Mouse (Mus musculus): ENCODE data around the gene Nr2c2ap. TPM values are rescaled to one million over a fixed set of nuclear protein-coding genes. Genes with fewer than 3 reads are reported as not detected.

Gene Nr2c2ap
- polyA plus RNA-seq, 1 experiment from 2014 or later, result 29.1 TPM

DNA sequence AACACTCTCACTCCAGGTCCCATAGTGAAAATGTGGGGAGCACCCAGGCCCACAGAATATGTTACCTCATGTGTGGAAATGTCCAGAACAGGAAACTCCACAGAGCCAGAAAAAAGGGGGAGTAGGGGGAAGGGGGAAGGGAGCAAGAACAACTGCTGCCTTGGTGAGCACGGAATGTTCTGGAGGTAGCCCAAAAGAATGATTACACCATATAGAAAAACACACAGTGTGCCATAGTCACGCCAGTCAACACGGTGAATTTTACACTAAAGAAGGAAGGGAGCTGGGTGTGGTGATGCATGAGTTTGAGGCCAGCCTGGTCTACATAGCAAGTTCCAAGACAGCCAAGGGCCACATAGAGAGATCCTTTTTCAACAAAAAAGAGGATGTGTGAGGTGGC lies 32.2 kb downstream of the Nr2c2ap start:
- Histone ChIP-seq H3K9me3 (ENCODE audit: control insufficient read depth, low read depth, low read length) (no peaks in the 10 kb centered on the region), H3K36me3 (ENCODE audit: control insufficient read depth, insufficient read depth, low read length) (no peaks in the 10 kb centered on the region), H3K27me3 (ENCODE audit: control insufficient read depth, insufficient read depth, low read length) (0 out of 2 replicates have a peak, but pooled peaks cover 4% of the 10 kb centered on the region), H3K4me3 (ENCODE audit: low read depth, low read length) (no peak overlapping the region), H3K4me1 (ENCODE audit: control insufficient read depth, insufficient read depth, low read length) (0 out of 2 replicates have a peak, but pooled peaks cover 3% of the 10 kb centered on the region), H3K4me2 (replicated peaks; ENCODE audit: low read depth, low read length) (no peak overlapping the region), H3K27ac (ENCODE audit: low read length) (no peak overlapping the region), H3K9ac (replicated peaks; ENCODE audit: low read depth, low read length) (no peak overlapping the region)
- WGBS, result 78% methylated on average over 3 of the region's 3 CpGs
- no peak for ATAC-seq (ENCODE audit: insufficient number of reproducible peaks, insufficient read depth, low FRiP score, low read depth)

DNA sequence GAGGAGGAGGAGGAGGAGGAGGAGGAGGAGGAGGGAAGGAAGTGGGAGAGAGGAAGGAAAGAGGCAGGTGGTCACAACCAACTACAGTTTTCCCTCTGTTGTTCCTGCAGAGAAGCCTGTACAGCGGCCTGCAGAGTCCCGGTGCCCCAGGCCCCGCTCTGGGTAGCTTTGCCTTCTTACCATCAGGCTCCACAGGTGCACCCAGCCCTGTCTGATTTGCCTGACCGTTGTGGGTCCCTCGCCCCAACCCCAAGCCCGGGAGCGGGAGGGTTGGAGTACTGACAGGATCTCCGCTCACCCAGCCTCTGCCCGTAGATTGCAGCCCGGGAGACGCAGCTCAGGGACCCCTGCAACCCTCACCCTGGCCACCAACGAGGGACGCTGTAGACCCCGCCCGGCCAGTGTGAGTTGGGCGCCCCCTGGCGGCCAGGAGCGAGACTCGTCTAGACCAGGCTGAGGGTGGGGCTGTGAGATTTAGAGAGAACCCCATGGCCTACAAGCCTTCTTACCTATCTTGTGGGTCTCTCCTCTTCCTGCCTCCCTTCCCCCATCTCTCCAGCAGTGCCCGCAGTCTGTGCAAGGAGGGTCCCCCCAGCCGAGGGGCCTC lies 35.5 kb downstream of the Nr2c2ap start:
- no peak overlapping the region for H3K9ac ChIP-seq (replicated peaks; ENCODE audit: low read depth, low read length)
- no peak overlapping the region for H3K27ac ChIP-seq (ENCODE audit: low read length)
- 2% methylated on average over 21 of the region's 21 CpGs for WGBS
- 0 out of 2 replicates have a peak, but pooled peaks cover 4% of the 10 kb centered on the region for H3K27me3 ChIP-seq (ENCODE audit: control insufficient read depth, insufficient read depth, low read length)
- H3K36me3 ChIP-seq (ENCODE audit: control insufficient read depth, insufficient read depth, low read length), result no peaks in the 10 kb centered on the region
- H3K4me3 ChIP-seq (ENCODE audit: low read depth, low read length), result peak overlapping the region; percentile 9; the same call in 1 of the 2 replicates
- H3K4me1 ChIP-seq (ENCODE audit: control insufficient read depth, insufficient read depth, low read length), result 0 out of 2 replicates have a peak, but pooled peaks cover 3% of the 10 kb centered on the region
- ATAC-seq (ENCODE audit: insufficient number of reproducible peaks, insufficient read depth, low FRiP score, low read depth), result peak; percentile 77; the same call in 1 of the 2 replicates
- H3K9me3 ChIP-seq (ENCODE audit: control insufficient read depth, low read depth, low read length), result no peaks in the 10 kb centered on the region
- peak overlapping the region; percentile 40 for H3K4me2 ChIP-seq (replicated peaks; ENCODE audit: low read depth, low read length)

DNA sequence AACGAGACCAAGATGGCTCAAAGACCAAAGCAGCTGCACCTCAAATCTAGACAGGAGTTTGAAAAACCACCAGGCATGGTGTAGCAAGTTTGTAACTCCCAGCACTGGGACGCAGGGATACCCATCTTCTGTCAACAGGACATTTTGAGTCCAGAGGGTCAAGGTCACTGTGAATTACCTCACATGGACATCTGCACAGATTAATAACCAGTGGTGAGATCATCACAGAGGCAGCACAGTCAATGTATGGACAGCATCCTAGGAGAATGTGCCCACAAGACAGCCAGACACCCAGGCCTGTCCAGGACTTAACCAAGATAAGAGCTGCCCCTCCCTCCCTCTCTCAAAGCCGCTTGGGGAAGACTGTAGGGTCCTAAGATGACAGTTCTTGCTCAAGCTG lies 39.0 kb downstream of the Nr2c2ap start:
- no peak for ATAC-seq (ENCODE audit: insufficient number of reproducible peaks, insufficient read depth, low FRiP score, low read depth)
- Histone ChIP-seq H3K36me3 (ENCODE audit: control insufficient read depth, insufficient read depth, low read length) (no peaks in the 10 kb centered on the region), H3K4me1 (ENCODE audit: control insufficient read depth, insufficient read depth, low read length) (peaks cover 10% of the 10 kb centered on the region), H3K4me3 (ENCODE audit: low read depth, low read length) (no peak overlapping the region), H3K4me2 (replicated peaks; ENCODE audit: low read depth, low read length) (no peak overlapping the region), H3K27me3 (ENCODE audit: control insufficient read depth, insufficient read depth, low read length) (0 out of 2 replicates have a peak, but pooled peaks cover 4% of the 10 kb centered on the region), H3K9ac (replicated peaks; ENCODE audit: low read depth, low read length) (no peak overlapping the region), H3K27ac (ENCODE audit: low read length) (no peak overlapping the region), H3K9me3 (ENCODE audit: control insufficient read depth, low read depth, low read length) (no peaks in the 10 kb centered on the region)
- 73% methylated on average over 3 of the region's 3 CpGs for WGBS

DNA sequence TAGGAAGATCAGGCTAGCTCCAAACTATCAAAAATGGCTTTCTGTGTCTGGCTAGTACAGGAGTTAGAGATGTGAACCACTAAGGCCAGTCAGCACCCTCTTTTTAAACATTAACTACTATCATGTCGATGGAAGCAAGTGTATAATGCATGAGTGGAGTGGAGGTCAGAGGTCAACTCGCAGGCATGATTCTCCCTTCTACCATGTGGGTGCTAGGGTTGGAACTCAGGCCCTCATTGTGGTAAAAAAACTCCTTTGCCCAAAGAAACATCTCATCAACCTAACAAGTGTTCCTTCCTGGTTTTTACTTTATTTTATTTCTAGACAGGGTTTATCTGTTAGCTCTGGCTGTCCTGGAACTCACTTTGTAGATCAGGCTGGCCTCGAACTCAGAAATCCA lies 39.6 kb downstream of the Nr2c2ap start:
- H3K9ac ChIP-seq (replicated peaks; ENCODE audit: low read depth, low read length), result no peak overlapping the region

DNA sequence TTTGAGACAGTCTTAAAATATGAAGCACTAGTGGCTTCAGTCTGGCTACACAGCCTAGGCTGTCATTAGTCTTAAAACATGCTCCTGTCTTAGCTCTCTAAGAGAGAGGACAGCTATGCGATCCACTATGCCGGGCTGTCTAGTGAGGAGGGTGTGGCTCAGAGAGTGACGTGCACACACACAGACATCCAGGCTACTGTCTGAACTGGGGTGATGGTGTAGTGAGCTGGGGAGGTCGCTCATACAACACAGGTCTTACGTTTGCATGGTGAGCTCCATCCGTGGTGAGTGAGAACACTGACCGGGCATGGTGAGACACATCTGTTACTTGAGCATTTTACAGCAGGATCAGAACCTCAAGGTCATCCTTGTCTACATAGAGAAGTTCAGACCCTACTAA lies 40.1 kb downstream of the Nr2c2ap start:
- Histone ChIP-seq H3K36me3 (ENCODE audit: control insufficient read depth, insufficient read depth, low read length) (no peaks in the 10 kb centered on the region), H3K4me1 (ENCODE audit: control insufficient read depth, insufficient read depth, low read length) (peaks cover 10% of the 10 kb centered on the region), H3K27me3 (ENCODE audit: control insufficient read depth, insufficient read depth, low read length) (no peaks in the 10 kb centered on the region), H3K9ac (replicated peaks; ENCODE audit: low read depth, low read length) (no peak overlapping the region), H3K9me3 (ENCODE audit: control insufficient read depth, low read depth, low read length) (no peaks in the 10 kb centered on the region), H3K4me3 (ENCODE audit: low read depth, low read length) (no peak overlapping the region), H3K27ac (ENCODE audit: low read length) (no peak overlapping the region), H3K4me2 (replicated peaks; ENCODE audit: low read depth, low read length) (no peak overlapping the region)
- no peak for ATAC-seq (ENCODE audit: insufficient number of reproducible peaks, insufficient read depth, low FRiP score, low read depth)
- WGBS, result 83% methylated on average over 7 of the region's 7 CpGs

More for the DNA sequence above, 39.6 kb downstream of the Nr2c2ap start:
- no peak overlapping the region for H3K4me2 ChIP-seq (replicated peaks; ENCODE audit: low read depth, low read length)
- no peak overlapping the region for H3K4me3 ChIP-seq (ENCODE audit: low read depth, low read length)
- ATAC-seq (ENCODE audit: insufficient number of reproducible peaks, insufficient read depth, low FRiP score, low read depth), result no peak
- 0 out of 2 replicates have a peak, but pooled peaks cover 2% of the 10 kb centered on the region for H3K27me3 ChIP-seq (ENCODE audit: control insufficient read depth, insufficient read depth, low read length)
- peaks cover 10% of the 10 kb centered on the region for H3K4me1 ChIP-seq (ENCODE audit: control insufficient read depth, insufficient read depth, low read length)
- H3K27ac ChIP-seq (ENCODE audit: low read length), result no peak overlapping the region
- H3K9me3 ChIP-seq (ENCODE audit: control insufficient read depth, low read depth, low read length), result no peaks in the 10 kb centered on the region
- no peaks in the 10 kb centered on the region for H3K36me3 ChIP-seq (ENCODE audit: control insufficient read depth, insufficient read depth, low read length)
- WGBS, result 69% methylated on average over 3 of the region's 3 CpGs

DNA sequence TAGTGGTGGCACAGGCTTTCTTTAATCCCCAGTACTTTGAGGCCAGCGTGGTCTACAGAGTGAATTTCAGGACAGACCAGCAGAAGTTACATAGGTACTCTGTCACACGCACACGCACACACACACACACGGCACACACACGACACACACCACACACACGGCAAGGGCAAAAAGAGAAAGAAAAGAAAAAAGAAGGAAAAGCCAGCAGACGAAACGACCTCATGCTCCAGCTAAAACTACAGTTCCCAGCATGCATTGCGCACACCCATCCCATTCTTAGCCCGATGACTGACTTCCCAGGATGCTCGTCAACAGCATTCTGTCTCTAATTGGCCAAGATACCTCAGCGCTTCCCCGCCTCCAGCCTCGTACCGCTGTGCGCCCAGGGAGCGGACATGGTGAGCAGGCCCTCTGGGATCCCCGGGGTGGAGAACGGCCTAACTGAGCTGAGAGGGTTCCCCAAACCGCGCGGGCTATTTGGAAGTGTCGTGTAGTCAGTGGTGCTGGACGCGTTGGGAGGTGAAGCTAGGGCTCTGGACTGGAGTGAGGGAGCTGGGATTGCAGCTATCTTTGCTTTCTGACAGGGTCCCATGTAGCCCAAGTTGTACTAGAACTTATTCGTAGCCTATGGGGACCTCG lies 41.0 kb downstream of the Nr2c2ap start, which contains the start of gene Tmem161a:
Tmem161a (plus strand) TSS at position 314 of the 639 bp plus-strand sequence.
- Histone ChIP-seq H3K4me2 (replicated peaks; ENCODE audit: low read depth, low read length) (peak within 1 kb of the TSS; percentile 54), H3K36me3 (ENCODE audit: control insufficient read depth, insufficient read depth, low read length) (no peaks in the 10 kb centered on the region), H3K9me3 (ENCODE audit: control insufficient read depth, low read depth, low read length) (no peaks in the 10 kb centered on the region), H3K4me1 (ENCODE audit: control insufficient read depth, insufficient read depth, low read length) (peaks cover 7% of the 10 kb centered on the region), H3K27me3 (ENCODE audit: control insufficient read depth, insufficient read depth, low read length) (no peaks in the 10 kb centered on the region), H3K4me3 (ENCODE audit: low read depth, low read length) (peak within 1 kb of the TSS; percentile 68), H3K9ac (replicated peaks; ENCODE audit: low read depth, low read length) (peak within 1 kb of the TSS; percentile 69), H3K27ac (ENCODE audit: low read length) (peak within 1 kb of the TSS; percentile 33; the same call in 1 of the 2 replicates)
- WGBS, result 3% methylated on average over 27 of the region's 27 CpGs
- peak; percentile 97 for ATAC-seq (ENCODE audit: insufficient number of reproducible peaks, insufficient read depth, low FRiP score, low read depth)

DNA sequence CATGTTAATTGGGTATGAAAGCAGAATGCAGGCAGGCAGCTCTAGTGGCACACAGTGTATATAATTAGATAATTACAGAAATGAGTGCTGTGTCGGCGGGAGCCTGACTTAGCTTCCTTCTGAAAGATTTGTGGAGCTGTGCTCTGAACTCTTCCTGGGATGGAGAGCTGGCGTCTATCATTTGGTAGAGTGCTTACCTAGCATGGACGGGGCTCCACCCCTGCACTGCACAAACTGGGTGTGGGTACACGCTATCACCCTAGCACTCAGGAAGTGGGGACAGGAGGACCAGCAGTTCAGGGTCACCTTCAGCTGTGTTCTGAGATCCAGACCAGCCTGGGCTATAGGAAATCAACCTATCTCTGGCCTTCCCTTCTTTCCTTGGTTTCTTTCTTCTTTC lies 42.2 kb downstream of the Nr2c2ap start:
- no peak for ATAC-seq (ENCODE audit: insufficient number of reproducible peaks, insufficient read depth, low FRiP score, low read depth)
- Histone ChIP-seq H3K36me3 (ENCODE audit: control insufficient read depth, insufficient read depth, low read length) (peaks cover 4% of the 10 kb centered on the region; the same call in 1 of the 2 replicates), H3K9ac (replicated peaks; ENCODE audit: low read depth, low read length) (no peak overlapping the region), H3K27me3 (ENCODE audit: control insufficient read depth, insufficient read depth, low read length) (no peaks in the 10 kb centered on the region), H3K9me3 (ENCODE audit: control insufficient read depth, low read depth, low read length) (no peaks in the 10 kb centered on the region), H3K4me2 (replicated peaks; ENCODE audit: low read depth, low read length) (peak overlapping the region; percentile 54), H3K27ac (ENCODE audit: low read length) (no peak overlapping the region), H3K4me1 (ENCODE audit: control insufficient read depth, insufficient read depth, low read length) (peaks cover 7% of the 10 kb centered on the region), H3K4me3 (ENCODE audit: low read depth, low read length) (0 out of 2 replicates have a peak overlapping the region, but pooled peaks have one; percentile 68)
- WGBS, result 81% methylated on average over 5 of the region's 5 CpGs

DNA sequence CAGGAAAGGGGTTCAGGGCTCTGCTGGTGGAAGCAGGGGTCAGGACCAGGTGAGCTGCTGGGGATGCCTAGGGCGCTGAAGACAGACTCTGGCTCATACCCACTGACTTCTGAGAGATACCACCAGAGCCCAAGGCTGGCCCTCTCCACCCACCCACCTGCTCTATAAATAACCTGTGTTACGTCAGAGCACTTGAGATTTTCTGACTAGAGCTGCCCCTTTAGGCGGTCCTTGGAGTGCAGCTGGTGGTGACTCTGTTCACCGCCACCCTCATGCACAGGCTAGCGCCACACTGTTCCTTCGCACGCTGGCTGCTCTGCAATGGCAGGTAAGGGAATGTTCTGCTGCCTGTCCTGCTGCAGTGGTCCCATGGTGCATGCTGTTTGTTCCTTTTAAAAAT lies 42.9 kb downstream of the Nr2c2ap start:
- 90% methylated on average over 7 of the region's 7 CpGs for WGBS
- H3K4me3 ChIP-seq (ENCODE audit: low read depth, low read length), result no peak overlapping the region
- H3K9me3 ChIP-seq (ENCODE audit: control insufficient read depth, low read depth, low read length), result no peaks in the 10 kb centered on the region
- no peak for ATAC-seq (ENCODE audit: insufficient number of reproducible peaks, insufficient read depth, low FRiP score, low read depth)
- H3K9ac ChIP-seq (replicated peaks; ENCODE audit: low read depth, low read length), result no peak overlapping the region
- H3K27ac ChIP-seq (ENCODE audit: low read length), result no peak overlapping the region
- peaks cover 4% of the 10 kb centered on the region; the same call in 1 of the 2 replicates for H3K36me3 ChIP-seq (ENCODE audit: control insufficient read depth, insufficient read depth, low read length)
- no peaks in the 10 kb centered on the region for H3K27me3 ChIP-seq (ENCODE audit: control insufficient read depth, insufficient read depth, low read length)
- H3K4me1 ChIP-seq (ENCODE audit: control insufficient read depth, insufficient read depth, low read length), result peaks cover 7% of the 10 kb centered on the region
- no peak overlapping the region for H3K4me2 ChIP-seq (replicated peaks; ENCODE audit: low read depth, low read length)
